Mouse (Mus musculus): ENCODE data around the gene Scimp. TPM values are rescaled to one million over a fixed set of nuclear protein-coding genes. Genes with fewer than 3 reads are reported as not detected.
"Not testable (repeated sequence)": the region's sequence is repeated elsewhere in the genome, so short reads cannot be mapped to it uniquely, and the experiment has no call there.

Gene Scimp
- polyA plus RNA-seq, 1 experiment from 2014 or later: 2.6 TPM

DNA sequence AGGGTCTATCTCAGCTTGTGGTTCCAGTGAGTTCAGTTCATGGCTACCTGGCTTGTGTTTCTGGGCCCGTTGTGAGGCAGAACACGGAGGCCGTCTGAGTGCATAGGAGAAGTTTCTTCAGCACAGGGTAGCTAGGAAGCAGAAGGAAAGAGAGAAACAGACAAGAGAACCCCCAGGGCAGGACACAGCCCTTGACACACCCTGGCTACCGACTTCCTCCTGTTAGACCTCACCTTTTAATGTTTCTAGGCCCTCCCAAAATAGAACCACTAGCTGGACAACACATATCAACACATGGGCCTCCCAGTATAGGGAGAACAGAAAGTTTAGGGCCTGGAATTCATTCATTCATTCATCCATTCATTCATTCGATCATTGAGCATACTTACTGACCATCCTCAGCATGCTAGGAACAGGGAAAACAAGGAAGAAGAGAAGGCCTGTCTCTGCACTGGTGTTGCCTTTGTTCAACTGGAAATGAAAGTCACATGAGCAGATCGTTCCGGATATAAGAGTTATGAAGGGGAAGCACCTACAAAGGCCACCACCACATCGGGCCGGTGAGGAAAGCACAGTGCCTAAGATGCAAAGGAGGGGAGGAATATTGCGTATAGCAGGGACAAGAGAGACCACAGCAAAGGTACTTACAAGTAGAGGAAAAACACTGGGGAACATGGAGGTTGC, 23.3 kb downstream of the Scimp start:
- H3K27me3 ChIP-seq (ENCODE audit: insufficient read depth, low read length): 0 out of 2 replicates have a peak, but pooled peaks cover 2% of the 10 kb centered on the region
- H3K36me3 ChIP-seq (replicated peaks; ENCODE audit: insufficient read depth, low read length): no peaks in the 10 kb centered on the region
- 0 out of 2 replicates have a peak overlapping the region, but pooled peaks have one; percentile 39 for H3K27ac ChIP-seq (ENCODE audit: low read depth)
- WGBS (ENCODE audit: insufficient replicate concordance): 59% methylated on average over 10 of the region's 10 CpGs
- no peak for ATAC-seq
- no peak overlapping the region for H3K9ac ChIP-seq (replicated peaks)
- H3K4me2 ChIP-seq (ENCODE audit: low read depth, low read length): no peak overlapping the region
- H3K4me1 ChIP-seq (ENCODE audit: insufficient read depth): peaks cover 8% of the 10 kb centered on the region
- TF ChIP-seq EP300 (IDR thresholded peaks at IDR 0.05; ENCODE audit: low read depth) (no peak), CTCF (IDR thresholded peaks at IDR 0.05; ENCODE audit: low read depth) (no peak)
- no peak overlapping the region for H3K4me3 ChIP-seq (ENCODE audit: low read depth, low read length)
- no peak for DNase-seq
- H3K9me3 ChIP-seq (ENCODE audit: low read length): no peaks in the 10 kb centered on the region

DNA sequence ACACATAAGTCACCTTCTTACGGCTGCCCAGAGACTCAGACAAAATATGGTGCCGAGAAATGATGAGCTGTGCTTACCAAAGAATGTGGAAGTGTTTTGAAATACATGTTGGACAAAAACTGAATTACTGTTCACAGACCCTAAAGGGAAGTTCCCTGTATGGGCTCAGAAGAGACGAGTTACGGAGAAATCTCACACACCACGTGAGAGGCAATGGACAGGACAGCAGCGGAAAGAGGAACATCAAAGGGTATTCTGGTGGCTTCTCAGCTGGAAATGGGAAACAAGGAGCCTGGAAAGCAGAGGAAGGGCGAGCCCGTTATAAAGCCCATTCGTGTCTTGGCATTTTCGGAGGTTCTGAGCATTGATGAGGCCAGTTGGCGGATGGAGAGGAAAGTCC, 25.3 kb downstream of the Scimp start:
- 51% methylated on average over 11 of the region's 11 CpGs for WGBS (ENCODE audit: insufficient replicate concordance)
- no peak for DNase-seq

GRCm38 (mm10) chr11:70785908-70786307, 26.5 kb downstream of the Scimp start:
- DNase-seq (no peak), ATAC-seq (no peak)
- Histone ChIP-seq H3K4me3 (ENCODE audit: low read depth, low read length) (no peak overlapping the region), H3K4me2 (ENCODE audit: low read depth, low read length) (no peak overlapping the region), H3K36me3 (replicated peaks; ENCODE audit: insufficient read depth, low read length) (no peaks in the 10 kb centered on the region), H3K27me3 (ENCODE audit: insufficient read depth, low read length) (0 out of 2 replicates have a peak, but pooled peaks cover 2% of the 10 kb centered on the region), H3K4me1 (ENCODE audit: insufficient read depth) (peaks cover 8% of the 10 kb centered on the region), H3K27ac (ENCODE audit: low read depth) (no peak overlapping the region), H3K9me3 (ENCODE audit: low read length) (no peaks in the 10 kb centered on the region), H3K9ac (replicated peaks) (no peak overlapping the region)
- WGBS (ENCODE audit: insufficient replicate concordance): 44% methylated on average over 2 of the region's 2 CpGs
- TF ChIP-seq EP300 (IDR thresholded peaks at IDR 0.05; ENCODE audit: low read depth) (no peak), CTCF (IDR thresholded peaks at IDR 0.05; ENCODE audit: low read depth) (no peak)

More for the DNA sequence above, 25.3 kb downstream of the Scimp start:
- H3K4me2 ChIP-seq (ENCODE audit: low read depth, low read length): no peak overlapping the region
- H3K4me1 ChIP-seq (ENCODE audit: insufficient read depth): peaks cover 8% of the 10 kb centered on the region
- H3K9ac ChIP-seq (replicated peaks): no peak overlapping the region
- H3K36me3 ChIP-seq (replicated peaks; ENCODE audit: insufficient read depth, low read length): no peaks in the 10 kb centered on the region
- H3K27me3 ChIP-seq (ENCODE audit: insufficient read depth, low read length): 0 out of 2 replicates have a peak, but pooled peaks cover 2% of the 10 kb centered on the region
- no peak overlapping the region for H3K4me3 ChIP-seq (ENCODE audit: low read depth, low read length)
- no peaks in the 10 kb centered on the region for H3K9me3 ChIP-seq (ENCODE audit: low read length)
- ATAC-seq: peak; percentile 38; the same call in 1 of the 2 replicates
- H3K27ac ChIP-seq (ENCODE audit: low read depth): no peak overlapping the region
- TF ChIP-seq CTCF (IDR thresholded peaks at IDR 0.05; ENCODE audit: low read depth): no peak
- no peak for TF ChIP-seq EP300 (IDR thresholded peaks at IDR 0.05; ENCODE audit: low read depth)

DNA sequence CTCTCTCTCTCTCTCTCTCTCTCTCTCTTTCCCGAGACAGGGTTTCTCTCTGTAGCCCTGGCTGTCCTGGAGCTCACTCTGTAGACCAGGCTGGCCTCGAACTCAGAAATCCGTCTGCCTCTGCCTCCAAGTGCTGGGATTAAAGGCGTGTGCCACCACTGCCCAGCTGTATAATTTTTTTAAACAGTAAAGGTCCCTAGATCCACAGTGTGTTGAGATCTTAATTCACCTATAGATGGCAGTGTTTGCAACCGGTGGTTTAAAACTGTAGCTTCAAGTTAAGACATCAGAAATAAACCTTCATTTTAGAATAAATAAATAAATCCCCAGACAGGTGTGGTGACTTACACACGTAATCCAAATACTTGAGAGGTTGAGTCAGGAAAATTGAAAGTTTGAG, 34.3 kb downstream of the Scimp start:
- 21% methylated on average over 6 of the region's 6 CpGs for WGBS (ENCODE audit: insufficient replicate concordance)
- TF ChIP-seq CTCF (IDR thresholded peaks at IDR 0.05; ENCODE audit: low read depth): peak; percentile 60
- not testable (repeated sequence) for ATAC-seq

DNA sequence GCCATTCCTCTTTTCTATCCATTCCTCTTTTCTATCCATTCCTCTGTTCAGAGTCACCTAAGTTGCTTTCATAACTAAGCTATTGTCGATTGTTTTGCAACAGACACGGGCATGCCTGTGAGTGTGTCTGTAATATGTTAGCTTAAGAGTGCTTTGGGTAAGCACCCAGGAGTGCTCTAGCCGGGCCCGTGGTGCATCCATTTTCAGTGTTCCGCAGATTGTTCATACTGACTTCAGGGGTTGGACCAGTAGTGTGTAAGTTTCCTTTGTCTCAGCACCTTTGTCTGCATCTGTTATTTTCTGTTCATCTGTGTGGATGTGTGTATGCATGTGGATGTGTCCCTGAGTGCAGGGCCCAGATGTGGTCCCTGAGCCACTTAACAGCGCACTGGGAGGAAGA, 34.8 kb downstream of the Scimp start:
- ATAC-seq (peak; percentile 25; the same call in 1 of the 2 replicates), DNase-seq (no peak)
- Histone ChIP-seq H3K4me3 (ENCODE audit: low read depth, low read length) (no peak overlapping the region), H3K4me1 (ENCODE audit: insufficient read depth) (no peaks in the 10 kb centered on the region), H3K27me3 (ENCODE audit: insufficient read depth, low read length) (no peaks in the 10 kb centered on the region), H3K36me3 (replicated peaks; ENCODE audit: insufficient read depth, low read length) (peaks cover under 1% of the 10 kb centered on the region; the same call in 1 of the 2 replicates), H3K4me2 (ENCODE audit: low read depth, low read length) (no peak overlapping the region), H3K9ac (replicated peaks) (no peak overlapping the region), H3K9me3 (ENCODE audit: low read length) (no peaks in the 10 kb centered on the region), H3K27ac (ENCODE audit: low read depth) (no peak overlapping the region)
- WGBS (ENCODE audit: insufficient replicate concordance): 52% methylated on average over 6 of the region's 6 CpGs
- TF ChIP-seq EP300 (IDR thresholded peaks at IDR 0.05; ENCODE audit: low read depth) (no peak), CTCF (IDR thresholded peaks at IDR 0.05; ENCODE audit: low read depth) (no peak)

More for the DNA sequence above, 34.3 kb downstream of the Scimp start:
- H3K9me3 ChIP-seq (ENCODE audit: low read length); H3K36me3 ChIP-seq (replicated peaks; ENCODE audit: insufficient read depth, low read length); H3K4me2 ChIP-seq (ENCODE audit: low read depth, low read length); H3K27ac ChIP-seq (ENCODE audit: low read depth); H3K9ac ChIP-seq (replicated peaks); H3K27me3 ChIP-seq (ENCODE audit: insufficient read depth, low read length); H3K4me1 ChIP-seq (ENCODE audit: insufficient read depth); DNase-seq; H3K4me3 ChIP-seq (ENCODE audit: low read depth, low read length): not testable (repeated sequence)

- 26% methylated on average over 17 of the region's 17 CpGs for WGBS (ENCODE audit: insufficient replicate concordance)
- DNase-seq (peak; percentile 79), ATAC-seq (peak; percentile 78)
- Histone ChIP-seq H3K27ac (ENCODE audit: low read depth) (no peak overlapping the region), H3K4me3 (ENCODE audit: low read depth, low read length) (no peak overlapping the region), H3K36me3 (replicated peaks; ENCODE audit: insufficient read depth, low read length) (peaks cover 6% of the 10 kb centered on the region), H3K4me1 (ENCODE audit: insufficient read depth) (no peaks in the 10 kb centered on the region), H3K9me3 (ENCODE audit: low read length) (no peaks in the 10 kb centered on the region), H3K27me3 (ENCODE audit: insufficient read depth, low read length) (no peaks in the 10 kb centered on the region), H3K4me2 (ENCODE audit: low read depth, low read length) (0 out of 2 replicates have a peak overlapping the region, but pooled peaks have one; percentile 2), H3K9ac (replicated peaks) (no peak overlapping the region)
- TF ChIP-seq CTCF (IDR thresholded peaks at IDR 0.05; ENCODE audit: low read depth) (peak; percentile 93), EP300 (IDR thresholded peaks at IDR 0.05; ENCODE audit: low read depth) (no peak)
Measured at GRCm38 (mm10) chr11:70776830-70777571, 35.4 kb downstream of the Scimp start.

Measured in liver, postnatal 0 days (tissue).